13 mouse cellular contexts compared by ENCODE assay signal in the genomic region with DNA sequence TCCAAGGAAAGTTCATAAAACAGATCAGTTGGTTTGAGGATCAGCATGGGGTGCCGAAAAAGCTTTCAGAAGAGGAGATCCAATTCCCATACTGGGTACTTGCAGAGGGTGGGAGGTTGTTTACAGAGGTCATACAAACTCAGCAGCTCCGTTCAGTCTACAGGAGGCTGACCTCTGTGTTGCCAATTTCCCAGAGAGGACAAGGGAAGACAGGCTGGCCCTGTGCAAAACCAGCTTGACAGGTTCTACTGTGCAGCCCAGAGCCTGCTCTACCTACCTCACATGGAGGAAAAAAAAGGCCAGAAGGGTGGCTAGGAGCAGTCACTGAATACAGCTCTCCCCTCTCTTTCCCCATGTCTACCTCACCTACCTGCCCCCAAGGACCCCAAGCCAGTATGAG. TPM values are rescaled to one million over a fixed set of nuclear protein-coding genes. Genes with fewer than 3 reads are reported as not detected.
A peak's percentile ranks its signal among the peaks of the same experiment; 100 is the strongest.
DNase-seq lines count a peak whose midpoint lies in the region; ATAC-seq and TF ChIP-seq lines count a peak whose summit lies in the region.
"Had no signal": no experiment of that assay in that cellular context is flagged by ENCODE, and none has a peak within 500 bp of the region (broad histone marks: within the 10 kb centered on the region; RNA-seq: fewer than 3 reads in every experiment).

No protein-coding gene starts in this region.

- H3K4me1 ChIP-seq in intestine, embryonic 14.5 days (replicated peaks; ENCODE audit: control insufficient read depth, insufficient read depth, low read length), result peaks cover 13% of the 10 kb centered on the region
- peaks cover 13% of the 10 kb centered on the region for H3K4me1 ChIP-seq in kidney, postnatal 0 days (replicated peaks; ENCODE audit: insufficient read depth, low read length)
- H3K4me1 ChIP-seq in forebrain, embryonic 11.5 days (replicated peaks; ENCODE audit: control insufficient read depth, insufficient read depth, low read length), result peaks cover 3% of the 10 kb centered on the region

- H3K27me3 ChIP-seq in intestine, embryonic 14.5 days (replicated peaks; ENCODE audit: control insufficient read depth, insufficient read depth, low read length), result no peaks in the 10 kb centered on the region
- no peaks in the 10 kb centered on the region for H3K27me3 ChIP-seq in kidney, postnatal 0 days (ENCODE audit: insufficient read depth, low read length)
- no peaks in the 10 kb centered on the region for H3K27me3 ChIP-seq in forebrain, embryonic 11.5 days (ENCODE audit: control insufficient read depth, insufficient read depth, low read length)
- H3K27me3 ChIP-seq: heart, embryonic 12.5 days had no signal

- 46% methylated on average over 2 of the region's 2 CpGs for WGBS in intestine, embryonic 14.5 days
- WGBS in kidney, postnatal 0 days, result 46% methylated on average over 2 of the region's 2 CpGs
- 91% methylated on average over 2 of the region's 2 CpGs for WGBS in forebrain, embryonic 11.5 days

- no peaks in the 10 kb centered on the region for H3K36me3 ChIP-seq in intestine, embryonic 14.5 days (ENCODE audit: control insufficient read depth, insufficient read depth, low read length)
- H3K36me3 ChIP-seq in kidney, postnatal 0 days (ENCODE audit: insufficient read depth, low read length), result no peaks in the 10 kb centered on the region
- no peaks in the 10 kb centered on the region; the same call in 1 of the 2 replicates for H3K36me3 ChIP-seq in forebrain, embryonic 11.5 days (ENCODE audit: control insufficient read depth, insufficient read depth, low read length)

- ATAC-seq in intestine, embryonic 14.5 days (replicated peaks; ENCODE audit: low FRiP score, low TSS enrichment, low read depth), result peak; percentile 69
- peak; percentile 81; the same call in 1 of the 2 replicates for ATAC-seq in kidney, postnatal 0 days (replicated peaks; ENCODE audit: low FRiP score, low read depth)
- ATAC-seq in forebrain, embryonic 11.5 days (replicated peaks; ENCODE audit: low FRiP score), result no peak
- ATAC-seq: CD4-positive, CD25-positive, alpha-beta regulatory T cell, adult 4 months; forebrain, embryonic 14.5 days had no signal

- DNase-seq in R1 (ENCODE audit: low read depth, low spot score), result peak; percentile 27
- no peak for DNase-seq in intestine, embryonic 14.5 days (ENCODE audit: low spot score)
- no peak for DNase-seq in kidney, postnatal 0 days (ENCODE audit: low spot score)
- peak; percentile 29 for DNase-seq in lung, postnatal 10 days
- no peak for DNase-seq in forebrain, embryonic 11.5 days (ENCODE audit: low spot score)
- no peak for DNase-seq in layer of hippocampus, adult 18-20 months (ENCODE audit: low spot score in 2 of 2)
- no peak for DNase-seq in right cerebral cortex, adult 2 months (ENCODE audit: low spot score in 2 of 2)
- DNase-seq: cerebellum, adult 18-20 months had no signal

- no peak overlapping the region for H3K27ac ChIP-seq in intestine, embryonic 14.5 days (ENCODE audit: low read depth)
- H3K27ac ChIP-seq in kidney, postnatal 0 days, result peak overlapping the region; percentile 79
- H3K27ac ChIP-seq in forebrain, embryonic 11.5 days (ENCODE audit: low read depth, low read length), result no peak overlapping the region
- H3K27ac ChIP-seq: hindbrain, embryonic 10.5 days had no signal

- no peak overlapping the region for H3K9ac ChIP-seq in intestine, embryonic 14.5 days (ENCODE audit: low read length)
- H3K9ac ChIP-seq in kidney, postnatal 0 days (ENCODE audit: low read depth, low read length), result no peak overlapping the region
- no peak overlapping the region for H3K9ac ChIP-seq in forebrain, embryonic 11.5 days (ENCODE audit: low read length)
- H3K9ac ChIP-seq: heart, embryonic 12.5 days had no signal

- TF ChIP-seq CTCF in kidney, postnatal 0 days (IDR thresholded peaks at IDR 0.05; ENCODE audit: low read depth), result no peak

- no peaks in the 10 kb centered on the region for H3K9me3 ChIP-seq in intestine, embryonic 14.5 days (ENCODE audit: control insufficient read depth, low read length)
- H3K9me3 ChIP-seq in kidney, postnatal 0 days (replicated peaks; ENCODE audit: low read length), result no peaks in the 10 kb centered on the region
- H3K9me3 ChIP-seq in forebrain, embryonic 11.5 days (ENCODE audit: control insufficient read depth, low read length), result no peaks in the 10 kb centered on the region
- H3K9me3 ChIP-seq: heart, embryonic 12.5 days; hindbrain, embryonic 10.5 days had no signal

- H3K4me2 ChIP-seq in intestine, embryonic 14.5 days (ENCODE audit: low read length), result no peak overlapping the region
- H3K4me2 ChIP-seq in kidney, postnatal 0 days (ENCODE audit: low read length), result no peak overlapping the region
- H3K4me2 ChIP-seq in forebrain, embryonic 11.5 days (ENCODE audit: low read depth, low read length, severe bottlenecking), result no peak overlapping the region
- H3K4me2 ChIP-seq: heart, embryonic 12.5 days; midbrain, embryonic 11.5 days had no signal

- no peak overlapping the region for H3K4me3 ChIP-seq in intestine, embryonic 14.5 days (ENCODE audit: low read depth, low read length)
- H3K4me3 ChIP-seq in kidney, postnatal 0 days (replicated peaks; ENCODE audit: low read depth, low read length), result no peak overlapping the region
- no peak overlapping the region for H3K4me3 ChIP-seq in forebrain, embryonic 11.5 days (ENCODE audit: low read depth, low read length)
- H3K4me3 ChIP-seq: heart, embryonic 12.5 days; hindbrain, embryonic 10.5 days had no signal

RNA-seq across cellular contexts. Expression of a gene that starts 7.6 kb away (rescaled TPM):
- 48.7 and 54.0 TPM in 2 replicates for polyA plus RNA-seq in intestine, embryonic 14.5 days (2014; fragmentation: Nextera tagmentation; extraction: Ambion mirVana)
- polyA plus RNA-seq in kidney, postnatal 0 days (2015; fragmentation: Nextera tagmentation; extraction: Ambion mirVana), result 32.9 and 35.5 TPM in 2 replicates
- polyA plus RNA-seq in forebrain, embryonic 11.5 days (2014; fragmentation: Nextera tagmentation; extraction: Ambion mirVana), result 61.2 and 62.0 TPM in 2 replicates
- total RNA-seq in layer of hippocampus, adult 18-20 months (2021), result 100 to 1,000 TPM; 114 to 118 TPM

RNA-seq across cellular contexts. Expression of a gene that starts 48.7 kb away (rescaled TPM):
- polyA plus RNA-seq in intestine, embryonic 14.5 days (2014; fragmentation: Nextera tagmentation; extraction: Ambion mirVana), result 23.7 and 24.3 TPM in 2 replicates
- polyA plus RNA-seq in kidney, postnatal 0 days (2015; fragmentation: Nextera tagmentation; extraction: Ambion mirVana), result 19.2 and 21.9 TPM in 2 replicates
- 39.9 and 52.0 TPM in 2 replicates for polyA plus RNA-seq in forebrain, embryonic 11.5 days (2014; fragmentation: Nextera tagmentation; extraction: Ambion mirVana)
- 10 to 100 TPM; 33.6 to 34.2 TPM for total RNA-seq in layer of hippocampus, adult 18-20 months (2021)

Comparison
In these comparisons a context has a peak if more than half of its experiments do, and no peak if none do; other contexts are left out.
1. DNase-seq: peak in R1 (single experiment) and lung, postnatal 10 days (single experiment); none in intestine, embryonic 14.5 days (single experiment), kidney, postnatal 0 days (single experiment), forebrain, embryonic 11.5 days (single experiment), layer of hippocampus, adult 18-20 months (0 of 2) and right cerebral cortex, adult 2 months (0 of 2).